Mouse (Mus musculus): ENCODE measurements at regions not wholly inside any gene's neighbourhood (a gene's known extent, or its start where the extent isn't known, plus 50 kb on each side); places are given as distances from the start of the nearest gene placed in this dataset.

DNA sequence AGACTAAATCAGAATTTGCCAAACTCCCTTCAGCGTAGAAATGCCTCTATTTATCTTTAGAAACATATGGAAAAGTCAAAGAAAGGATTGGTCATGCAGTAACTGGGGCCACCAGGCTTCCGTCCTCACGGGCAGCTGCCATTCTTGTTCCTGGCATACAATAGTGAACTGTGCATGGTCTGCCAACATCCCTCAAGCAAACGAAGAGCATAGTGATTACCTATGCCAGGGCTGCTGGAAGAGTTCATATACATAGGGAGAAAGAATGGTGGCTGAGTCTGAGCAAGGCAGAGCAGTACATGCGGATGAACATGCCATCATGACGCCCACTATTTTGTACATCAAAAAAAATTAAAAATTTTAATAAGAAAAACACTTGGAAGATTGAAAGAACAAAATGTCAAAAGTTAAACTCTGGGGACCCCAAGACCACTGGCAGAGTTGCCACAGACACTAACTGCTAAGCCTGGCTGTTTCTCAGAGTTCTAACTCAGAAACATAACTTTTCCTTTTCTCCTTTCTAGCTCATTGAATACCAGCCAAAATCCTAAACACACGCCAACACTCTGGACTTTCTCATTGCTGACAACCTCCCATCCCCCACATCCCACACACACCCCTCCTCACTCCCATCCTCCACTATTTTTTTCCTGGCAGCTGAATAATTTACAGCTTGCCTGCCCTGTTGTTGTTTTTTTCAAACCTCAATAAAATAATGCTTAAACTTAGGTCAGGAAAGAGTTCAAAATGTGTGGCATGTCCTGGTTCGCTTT lies 989.1 kb downstream of the 4930447A16Rik start:
- no peaks in the 10 kb centered on the region for H3K36me3 ChIP-seq (ENCODE audit: insufficient read depth, low read length)
- no peak for TF ChIP-seq CTCF (IDR thresholded peaks at IDR 0.05; ENCODE audit: low read depth)
- H3K4me3 ChIP-seq (ENCODE audit: low read length): no peak overlapping the region
- no peaks in the 10 kb centered on the region for H3K9me3 ChIP-seq (ENCODE audit: low read length)
- no peak overlapping the region for H3K9ac ChIP-seq (replicated peaks; ENCODE audit: low read length)
- ATAC-seq: 0 out of 2 replicates have a peak, but pooled peaks have one; percentile 40
- DNase-seq (ENCODE audit: low spot score): peak; percentile 18
- no peaks in the 10 kb centered on the region for H3K4me1 ChIP-seq (ENCODE audit: insufficient read depth, low read length)
- H3K27ac ChIP-seq: no peak overlapping the region
- 60% methylated on average over 8 of the region's 8 CpGs for WGBS
- H3K27me3 ChIP-seq (ENCODE audit: insufficient read depth, low read length): no peaks in the 10 kb centered on the region
- H3K4me2 ChIP-seq (ENCODE audit: low read depth, low read length): no peak overlapping the region

DNA sequence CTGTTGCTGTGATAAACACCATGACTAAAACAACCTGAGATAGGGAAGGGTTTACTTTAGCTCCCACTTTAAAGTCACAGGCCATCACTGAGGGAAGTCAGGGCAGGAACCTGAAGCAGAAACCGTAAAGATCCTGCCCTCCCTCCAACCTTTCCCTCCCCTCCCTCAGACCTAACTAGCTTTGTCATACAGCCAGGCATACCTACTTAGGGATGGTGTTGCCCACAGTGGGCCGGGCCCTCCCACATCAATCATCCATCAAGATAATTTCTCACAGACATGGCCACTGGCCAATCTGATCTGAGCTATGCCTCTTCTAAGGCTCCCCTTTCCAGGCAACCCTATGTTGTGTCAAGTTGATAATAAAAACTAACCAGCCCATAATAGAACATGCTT lies 989.7 kb downstream of the 4930447A16Rik start:
- TF ChIP-seq CTCF (IDR thresholded peaks at IDR 0.05; ENCODE audit: low read depth): no peak
- no peak for ATAC-seq
- DNase-seq (ENCODE audit: low spot score): no peak
- no peak overlapping the region for H3K4me3 ChIP-seq (ENCODE audit: low read length)
- H3K9ac ChIP-seq (replicated peaks; ENCODE audit: low read length): no peak overlapping the region
- WGBS: 79% methylated on average over 2 of the region's 2 CpGs
- H3K36me3 ChIP-seq (ENCODE audit: insufficient read depth, low read length): no peaks in the 10 kb centered on the region
- H3K4me1 ChIP-seq (ENCODE audit: insufficient read depth, low read length): no peaks in the 10 kb centered on the region
- H3K9me3 ChIP-seq (ENCODE audit: low read length): no peaks in the 10 kb centered on the region
- no peak overlapping the region for H3K27ac ChIP-seq
- no peak overlapping the region for H3K4me2 ChIP-seq (ENCODE audit: low read depth, low read length)
- H3K27me3 ChIP-seq (ENCODE audit: insufficient read depth, low read length): no peaks in the 10 kb centered on the region

DNA sequence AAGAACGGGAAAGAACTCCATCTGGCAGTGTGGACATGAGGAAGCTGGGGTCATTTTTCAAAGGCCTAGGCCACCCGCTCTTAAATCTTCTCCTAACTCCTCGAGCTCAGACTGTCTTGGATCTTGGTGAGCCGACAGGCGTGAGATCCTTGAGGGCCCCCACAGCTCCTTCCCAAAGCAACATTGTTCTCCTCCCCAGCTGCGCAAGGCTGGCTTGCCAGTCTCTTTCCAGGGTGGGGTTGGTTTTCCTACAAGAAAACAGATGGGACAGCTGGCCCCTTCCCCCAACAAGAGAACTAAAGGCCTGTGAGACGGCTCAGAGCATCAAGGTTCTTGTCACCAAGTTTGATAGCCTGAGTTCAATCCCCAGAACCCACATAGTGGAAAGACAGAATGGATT lies 994.3 kb downstream of the 4930447A16Rik start:
- Histone ChIP-seq H3K9me3 (ENCODE audit: low read length) (no peaks in the 10 kb centered on the region), H3K4me2 (ENCODE audit: low read depth, low read length) (no peak overlapping the region), H3K4me3 (ENCODE audit: low read length) (no peak overlapping the region), H3K27me3 (ENCODE audit: insufficient read depth, low read length) (no peaks in the 10 kb centered on the region), H3K9ac (replicated peaks; ENCODE audit: low read length) (no peak overlapping the region), H3K36me3 (ENCODE audit: insufficient read depth, low read length) (no peaks in the 10 kb centered on the region), H3K27ac (no peak overlapping the region), H3K4me1 (ENCODE audit: insufficient read depth, low read length) (no peaks in the 10 kb centered on the region)
- ATAC-seq (no peak), DNase-seq (ENCODE audit: low spot score) (no peak)
- WGBS: 75% methylated on average over 7 of the region's 7 CpGs
- no peak for TF ChIP-seq CTCF (IDR thresholded peaks at IDR 0.05; ENCODE audit: low read depth)

DNA sequence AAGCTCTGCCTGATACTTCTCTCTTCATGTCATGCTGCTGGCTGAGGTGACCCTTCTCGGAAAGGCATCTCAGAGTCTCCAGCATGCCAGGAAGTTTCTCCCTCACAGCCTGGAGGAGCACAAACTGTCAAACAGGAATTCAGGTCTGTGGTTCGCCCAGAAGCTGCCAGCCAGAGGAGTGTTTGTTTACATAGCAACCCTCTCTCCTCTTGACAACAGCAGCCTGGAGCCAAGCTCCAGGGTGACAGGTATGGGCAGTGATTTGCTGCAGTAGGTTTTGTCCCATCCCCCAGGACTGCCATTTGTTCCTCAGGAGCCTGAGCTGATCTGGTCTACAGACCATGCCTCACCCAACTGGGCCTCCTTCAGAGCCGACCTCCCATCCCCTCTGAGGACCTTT lies 995.4 kb downstream of the 4930447A16Rik start:
- H3K27ac ChIP-seq: no peak overlapping the region
- no peaks in the 10 kb centered on the region for H3K36me3 ChIP-seq (ENCODE audit: insufficient read depth, low read length)
- DNase-seq (ENCODE audit: low spot score) (peak; percentile 12), ATAC-seq (peak; percentile 71; the same call in 1 of the 2 replicates)
- H3K9me3 ChIP-seq (ENCODE audit: low read length): no peaks in the 10 kb centered on the region
- H3K4me3 ChIP-seq (ENCODE audit: low read length): no peak overlapping the region
- no peak overlapping the region for H3K9ac ChIP-seq (replicated peaks; ENCODE audit: low read length)
- WGBS: 35% methylated on average over 3 of the region's 3 CpGs
- no peak for TF ChIP-seq CTCF (IDR thresholded peaks at IDR 0.05; ENCODE audit: low read depth)
- H3K4me1 ChIP-seq (ENCODE audit: insufficient read depth, low read length): no peaks in the 10 kb centered on the region
- H3K27me3 ChIP-seq (ENCODE audit: insufficient read depth, low read length): no peaks in the 10 kb centered on the region
- H3K4me2 ChIP-seq (ENCODE audit: low read depth, low read length): no peak overlapping the region

DNA sequence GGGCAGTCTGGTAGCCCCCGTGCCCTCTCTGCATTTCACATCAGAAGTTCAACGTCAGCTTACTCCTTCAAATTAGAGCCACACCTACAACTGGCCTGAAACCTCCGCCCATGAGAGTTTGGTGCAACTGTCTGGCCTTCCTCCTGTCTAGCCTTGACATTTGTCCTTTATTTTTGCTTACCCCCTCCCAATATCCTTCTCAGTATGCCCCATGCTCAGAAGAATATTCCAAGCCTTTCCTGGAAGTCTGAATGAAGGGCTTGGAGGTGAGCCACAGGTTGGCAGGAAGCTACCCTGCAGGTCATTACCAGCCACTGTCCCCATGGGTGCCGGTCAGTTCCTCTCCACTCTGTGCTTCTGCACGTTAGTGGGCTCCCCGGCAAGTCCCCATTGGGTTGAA lies 997.4 kb downstream of the 4930447A16Rik start:
- DNase-seq (ENCODE audit: low spot score) (no peak), ATAC-seq (no peak)
- Histone ChIP-seq H3K4me2 (ENCODE audit: low read depth, low read length) (no peak overlapping the region), H3K4me3 (ENCODE audit: low read length) (no peak overlapping the region), H3K9ac (replicated peaks; ENCODE audit: low read length) (no peak overlapping the region), H3K9me3 (ENCODE audit: low read length) (no peaks in the 10 kb centered on the region), H3K36me3 (ENCODE audit: insufficient read depth, low read length) (no peaks in the 10 kb centered on the region), H3K4me1 (ENCODE audit: insufficient read depth, low read length) (no peaks in the 10 kb centered on the region), H3K27me3 (ENCODE audit: insufficient read depth, low read length) (no peaks in the 10 kb centered on the region), H3K27ac (no peak overlapping the region)
- TF ChIP-seq CTCF (IDR thresholded peaks at IDR 0.05; ENCODE audit: low read depth): no peak
- WGBS: 74% methylated on average over 6 of the region's 6 CpGs

DNA sequence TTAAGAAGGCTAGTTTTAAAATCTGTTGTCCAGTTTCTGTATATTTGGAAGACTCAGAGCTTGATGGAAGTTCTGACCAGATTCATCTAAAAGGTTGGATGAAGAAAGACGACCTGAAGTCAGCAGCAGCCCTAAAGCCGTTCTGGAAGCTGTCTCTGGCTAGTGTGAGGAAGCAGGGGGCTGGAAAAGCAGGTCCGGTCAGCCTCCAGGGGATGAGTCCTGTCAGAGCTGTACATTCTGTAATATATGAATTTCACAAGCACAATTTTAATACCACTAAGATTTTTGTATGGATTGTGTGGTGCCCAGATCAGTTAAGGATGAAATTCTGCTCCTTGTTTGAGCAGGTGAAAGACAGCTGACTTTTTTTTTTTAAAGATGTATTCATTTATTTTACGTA lies 1000.2 kb downstream of the 4930447A16Rik start:
- DNase-seq (ENCODE audit: low spot score) (no peak), ATAC-seq (no peak)
- Histone ChIP-seq H3K4me3 (ENCODE audit: low read length) (no peak overlapping the region), H3K27ac (no peak overlapping the region), H3K27me3 (ENCODE audit: insufficient read depth, low read length) (no peaks in the 10 kb centered on the region), H3K4me1 (ENCODE audit: insufficient read depth, low read length) (no peaks in the 10 kb centered on the region), H3K4me2 (ENCODE audit: low read depth, low read length) (no peak overlapping the region), H3K9me3 (ENCODE audit: low read length) (no peaks in the 10 kb centered on the region), H3K36me3 (ENCODE audit: insufficient read depth, low read length) (no peaks in the 10 kb centered on the region), H3K9ac (replicated peaks; ENCODE audit: low read length) (no peak overlapping the region)
- no peak for TF ChIP-seq CTCF (IDR thresholded peaks at IDR 0.05; ENCODE audit: low read depth)
- WGBS: 84% methylated on average over 4 of the region's 4 CpGs

DNA sequence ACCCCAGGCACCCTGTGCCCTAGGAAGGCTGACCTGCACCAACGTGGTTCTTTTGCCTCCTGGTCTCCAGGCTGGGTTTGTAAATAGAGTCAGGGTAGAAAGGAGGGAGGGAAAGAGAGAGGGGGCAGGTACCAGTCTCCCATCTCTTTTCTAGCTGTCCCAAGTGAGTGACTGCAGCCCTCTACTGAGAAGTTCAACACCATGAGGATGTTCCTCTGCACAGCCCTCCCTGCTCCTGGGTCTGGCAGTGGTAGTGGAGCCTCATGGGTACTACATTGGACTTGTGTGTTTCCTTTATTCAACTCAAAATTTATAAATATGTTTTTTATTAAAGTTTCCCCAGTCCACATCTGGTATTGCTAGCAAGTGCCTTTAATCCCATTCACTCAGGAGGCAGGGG lies 1002.6 kb downstream of the 4930447A16Rik start:
- H3K4me2 ChIP-seq (ENCODE audit: low read depth, low read length): no peak overlapping the region
- no peak for TF ChIP-seq CTCF (IDR thresholded peaks at IDR 0.05; ENCODE audit: low read depth)
- H3K27me3 ChIP-seq (ENCODE audit: insufficient read depth, low read length): no peaks in the 10 kb centered on the region
- no peaks in the 10 kb centered on the region for H3K9me3 ChIP-seq (ENCODE audit: low read length)
- no peak overlapping the region for H3K4me3 ChIP-seq (ENCODE audit: low read length)
- H3K36me3 ChIP-seq (ENCODE audit: insufficient read depth, low read length): no peaks in the 10 kb centered on the region
- DNase-seq (ENCODE audit: low spot score) (no peak), ATAC-seq (no peak)
- H3K9ac ChIP-seq (replicated peaks; ENCODE audit: low read length): no peak overlapping the region
- no peak overlapping the region for H3K27ac ChIP-seq
- 50% methylated on average over 1 of the region's 1 CpGs for WGBS
- H3K4me1 ChIP-seq (ENCODE audit: insufficient read depth, low read length): no peaks in the 10 kb centered on the region
